Mouse (Mus musculus) ovary, postnatal 10 days (tissue): ENCODE data around the gene Atf6b.

ENCODE experiments used
- DNase-seq: peaks from one replicate; pipeline ENCODE4 v3.0.0; 2022; ENCODE audit warnings: low spot score

Gene Atf6b

GRCm38 (mm10) chr17:34671151-34672066, 24.5 kb downstream of the Atf6b start:
- DNase-seq: no peak

GRCm38 (mm10) chr17:34672246-34672792, 25.4 kb downstream of the Atf6b start:
- no peak for DNase-seq

GRCm38 (mm10) chr17:34673139-34673538, 26.2 kb downstream of the Atf6b start:
- DNase-seq: no peak

- no peak for DNase-seq
These were observed 27.7 kb downstream of the Atf6b start for GRCm38 (mm10) chr17:34674524-34675204.

GRCm38 (mm10) chr17:34675205-34676092, 28.5 kb downstream of the Atf6b start:
- no peak for DNase-seq

- DNase-seq: no peak
These were observed 29.1 kb downstream of the Atf6b start for GRCm38 (mm10) chr17:34676093-34676460.

- no peak for DNase-seq
These were observed 29.7 kb downstream of the Atf6b start for GRCm38 (mm10) chr17:34676671-34677070.

- DNase-seq: no peak
These were observed 33.2 kb downstream of the Atf6b start for GRCm38 (mm10) chr17:34680191-34680590.

GRCm38 (mm10) chr17:34680621-34681020, 33.7 kb downstream of the Atf6b start:
- DNase-seq: no peak

- DNase-seq: no peak
These were observed 34.2 kb downstream of the Atf6b start for GRCm38 (mm10) chr17:34681132-34681571.

GRCm38 (mm10) chr17:34681881-34682536, 35.1 kb downstream of the Atf6b start:
- no peak for DNase-seq

GRCm38 (mm10) chr17:34683179-34683578, 36.2 kb downstream of the Atf6b start:
- no peak for DNase-seq

GRCm38 (mm10) chr17:34683686-34684220, 36.8 kb downstream of the Atf6b start:
- DNase-seq: no peak

- no peak for DNase-seq
These were observed 37.4 kb downstream of the Atf6b start for GRCm38 (mm10) chr17:34684253-34684893.

GRCm38 (mm10) chr17:34685120-34686110, 38.5 kb downstream of the Atf6b start:
- DNase-seq: no peak

- DNase-seq: no peak
These were observed 41.9 kb downstream of the Atf6b start for GRCm38 (mm10) chr17:34688889-34689288.

- DNase-seq: no peak
These were observed 43.5 kb downstream of the Atf6b start for GRCm38 (mm10) chr17:34690458-34690857.

GRCm38 (mm10) chr17:34692906-34693305, 46.0 kb downstream of the Atf6b start:
- DNase-seq: no peak
